Mouse (Mus musculus): ENCODE results near the gene Col28a1.

The Col28a1 gene

DNA sequence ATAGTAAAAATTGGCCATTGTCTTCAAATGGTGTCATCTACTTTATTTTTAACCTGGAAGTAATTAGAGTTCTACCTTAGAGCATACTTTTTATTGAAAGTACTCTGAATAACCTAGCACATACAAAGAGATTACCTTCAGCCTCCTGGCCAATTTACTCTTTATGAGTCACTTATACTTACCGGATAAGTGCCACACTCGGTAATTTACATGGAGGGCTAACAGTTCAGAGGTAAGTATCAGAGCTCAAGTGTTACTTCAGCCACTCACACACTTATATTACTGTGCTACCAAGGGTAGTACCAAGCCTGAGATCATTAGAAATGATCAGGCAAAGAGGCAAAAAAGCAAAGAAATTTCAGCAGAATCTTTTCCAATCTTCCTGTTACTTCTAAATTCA, 73.8 kb downstream of the Col28a1 start:
- DNase-seq: no peak

GRCm38 (mm10) chr6:8105870-8106706, 86.3 kb downstream of the Col28a1 start:
- DNase-seq: no peak

DNA sequence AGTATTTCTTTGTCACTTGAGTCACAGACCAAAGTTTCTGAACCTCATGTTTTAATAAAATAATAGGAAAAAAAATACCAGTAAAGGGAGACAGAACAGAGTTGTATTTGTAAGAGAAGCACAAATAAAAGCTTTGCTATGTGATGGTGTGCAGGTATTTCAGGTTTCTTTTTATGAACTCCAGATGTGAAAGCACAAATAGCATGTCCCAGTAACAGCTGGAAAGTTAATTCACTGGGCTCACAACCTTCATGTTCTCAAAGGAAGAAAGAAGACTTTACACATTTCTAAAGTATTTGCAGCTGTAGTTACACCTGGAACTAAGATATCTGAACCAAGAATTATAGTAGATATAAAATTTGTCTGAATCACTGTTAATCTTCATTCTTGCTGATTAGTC, 91.2 kb downstream of the Col28a1 start:
- DNase-seq: no peak

DNA sequence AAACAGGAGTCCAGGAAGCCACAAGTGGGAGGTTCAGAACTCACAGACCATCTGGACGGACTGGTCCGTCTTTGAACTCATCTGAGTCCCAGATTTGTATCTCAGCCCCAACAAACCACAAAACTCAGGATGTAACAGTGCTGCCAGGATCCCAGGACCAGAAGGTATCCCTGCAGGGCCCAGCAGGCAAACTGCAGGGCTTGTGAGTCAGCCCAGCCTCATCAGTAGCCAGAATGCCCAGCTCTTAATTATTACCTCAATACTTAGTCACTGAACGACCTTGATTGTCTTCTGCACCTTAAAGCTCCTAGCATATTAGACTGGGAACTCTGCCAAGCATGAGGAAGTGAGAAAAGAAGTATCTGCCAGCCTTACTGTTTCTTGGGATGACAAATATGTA, 96.6 kb downstream of the Col28a1 start:
- DNase-seq: no peak

DNA sequence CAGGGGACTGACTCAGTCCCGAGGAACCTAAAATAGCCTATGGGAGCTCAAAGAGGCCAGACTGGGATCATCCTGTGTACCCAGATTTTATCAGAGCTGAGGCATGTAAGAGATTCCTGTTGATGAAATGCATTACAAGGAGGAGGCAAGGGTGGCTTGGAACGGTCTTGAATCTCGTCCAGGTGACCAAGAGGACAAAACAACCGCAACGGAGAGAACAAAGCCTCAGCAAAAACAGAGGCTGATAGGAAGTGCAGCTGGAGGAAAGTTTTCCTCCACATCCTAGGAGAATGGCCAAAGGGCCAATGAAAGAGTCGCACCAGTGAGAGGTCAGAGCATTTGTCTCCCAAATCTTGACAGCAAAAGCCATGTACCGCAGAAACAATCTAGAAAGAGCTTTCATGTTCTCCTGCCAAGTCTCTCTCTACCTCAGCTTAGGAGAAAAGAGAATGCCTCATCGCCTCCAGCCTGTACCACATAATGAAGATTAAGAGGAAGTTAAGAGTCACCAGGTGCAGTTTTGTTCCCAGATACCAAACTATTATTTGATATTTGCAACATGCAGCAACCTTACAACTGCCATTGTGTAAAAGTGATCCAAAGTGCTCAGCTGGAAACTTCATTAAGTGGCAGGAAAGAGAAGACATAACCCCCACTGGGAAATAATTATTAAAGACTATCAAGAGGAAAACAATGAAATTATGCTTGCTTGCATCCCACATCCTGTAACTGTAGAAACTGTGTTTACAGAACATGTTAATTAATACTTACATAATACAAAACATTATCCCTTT, 98.1 kb downstream of the Col28a1 start:
- no peak for DNase-seq

DNA sequence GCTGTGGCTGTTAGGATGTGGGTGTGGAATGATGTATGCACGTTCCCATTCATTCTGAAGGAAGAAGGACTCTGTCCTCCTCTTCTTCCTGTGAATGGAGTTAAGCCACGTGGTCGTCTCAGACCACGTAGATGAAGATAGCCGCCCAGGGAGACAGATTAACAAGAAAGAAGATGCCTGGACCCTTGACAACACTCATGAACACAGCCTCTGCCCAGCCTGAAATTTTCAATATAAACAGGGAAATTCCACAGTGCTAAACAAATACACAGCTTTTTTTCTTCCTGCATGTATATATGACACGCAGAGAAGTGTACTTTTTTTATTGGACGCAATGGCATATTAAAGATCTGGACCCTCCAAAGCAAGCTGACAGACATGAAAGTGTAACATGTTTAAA, 98.9 kb downstream of the Col28a1 start:
- DNase-seq: no peak

- DNase-seq: peak in 1 of 2 experiments; percentile 10
Observed at GRCm38 (mm10) chr6:8086847-8087246, 105.6 kb downstream of the Col28a1 start.

- DNase-seq: no peak
Observed at GRCm38 (mm10) chr6:8084806-8085205, 107.6 kb downstream of the Col28a1 start.

- no peak for DNase-seq
Observed at GRCm38 (mm10) chr6:8083196-8083595, 109.2 kb downstream of the Col28a1 start.

- no peak for DNase-seq
Observed at GRCm38 (mm10) chr6:8077572-8078146, 114.8 kb downstream of the Col28a1 start.

GRCm38 (mm10) chr6:8074914-8075313, 117.5 kb downstream of the Col28a1 start:
- DNase-seq: no peak

- no peak for DNase-seq
Observed at GRCm38 (mm10) chr6:8068979-8069378, 123.4 kb downstream of the Col28a1 start.

DNA sequence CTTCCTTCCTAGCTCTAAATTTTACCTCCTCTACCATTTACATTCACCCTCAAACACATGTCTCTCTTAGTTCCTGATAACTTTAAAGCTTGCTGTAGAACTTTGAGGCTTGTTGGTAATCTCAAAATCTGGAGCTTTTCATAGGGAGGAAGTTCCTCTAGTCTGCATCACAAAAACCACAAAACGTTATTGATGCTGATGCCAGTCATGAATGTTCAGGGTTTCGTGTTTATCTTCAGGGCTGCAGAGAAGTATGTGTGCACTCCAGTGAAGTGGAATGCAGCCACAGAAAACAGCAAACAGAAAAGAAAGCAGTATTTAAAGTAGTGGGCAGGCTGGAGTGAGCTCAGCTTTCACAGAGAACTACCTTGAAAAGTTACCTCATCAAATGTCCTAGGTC, 124.0 kb downstream of the Col28a1 start:
- DNase-seq: no peak

DNA sequence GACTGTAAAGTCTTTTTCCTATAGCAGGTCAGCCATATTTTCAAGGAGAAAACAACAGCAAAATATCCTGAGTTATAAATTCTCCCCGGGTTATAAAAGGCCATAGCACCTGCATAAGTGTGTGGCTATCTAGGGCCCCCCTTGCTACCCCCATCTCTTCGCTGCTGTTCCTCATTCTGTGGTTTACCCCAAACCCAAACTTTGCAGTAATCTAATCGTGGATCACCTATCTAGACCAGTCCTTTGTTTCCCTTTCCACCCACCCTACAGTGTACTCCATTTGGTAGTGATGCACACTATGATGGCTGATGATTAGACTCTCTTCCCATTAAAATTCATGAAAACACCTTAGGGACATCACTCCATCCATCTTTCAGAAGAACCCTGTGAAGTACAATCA, 125.3 kb downstream of the Col28a1 start:
- no peak for DNase-seq

DNA sequence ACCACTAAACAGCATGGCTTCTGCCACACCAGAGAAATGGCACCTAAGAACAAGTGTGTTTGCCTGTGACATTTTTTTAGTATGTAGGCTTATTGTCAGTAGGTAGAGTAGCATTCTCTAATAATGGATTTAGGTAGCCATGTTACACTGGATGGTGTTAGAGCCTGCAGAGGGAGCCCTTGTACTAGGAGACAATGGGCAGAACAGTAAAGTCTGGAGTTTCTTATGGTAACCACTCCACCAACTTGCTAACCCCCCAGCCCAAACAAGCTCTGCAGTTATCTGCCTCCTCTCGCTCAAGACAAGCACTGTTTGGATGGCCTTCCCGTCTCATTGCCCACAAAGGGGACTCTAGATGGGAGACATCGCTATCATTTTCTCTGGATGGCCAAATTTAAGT, 126.2 kb downstream of the Col28a1 start:
- peak in 1 of 2 experiments; percentile 52 for DNase-seq

DNA sequence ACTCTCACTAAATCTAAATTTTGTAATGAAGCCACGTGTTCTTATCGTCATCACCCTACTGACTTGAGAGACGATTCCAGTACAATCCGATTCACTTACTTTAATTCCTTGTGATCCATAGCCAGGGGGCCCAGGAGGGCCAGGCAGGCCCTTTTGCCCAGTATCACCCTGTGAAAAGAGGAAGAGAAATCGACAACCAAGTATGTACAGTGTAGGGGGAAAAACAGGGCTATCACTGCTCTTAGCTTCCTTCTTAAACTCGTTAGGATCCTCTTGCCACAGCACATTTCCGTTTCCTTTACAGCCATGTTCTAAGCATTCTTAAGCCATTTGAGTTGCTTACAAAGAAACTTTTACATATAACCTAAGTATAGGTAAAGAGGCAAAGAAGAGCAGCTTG, 133.2 kb downstream of the Col28a1 start:
- no peak for DNase-seq

GRCm38 (mm10) chr6:8048216-8048615, 144.2 kb downstream of the Col28a1 start:
- DNase-seq: no peak

- DNase-seq: no peak
Observed at GRCm38 (mm10) chr6:8046446-8046845, 146.0 kb downstream of the Col28a1 start.

GRCm38 (mm10) chr6:8045825-8046224, 146.6 kb downstream of the Col28a1 start:
- no peak for DNase-seq

DNA sequence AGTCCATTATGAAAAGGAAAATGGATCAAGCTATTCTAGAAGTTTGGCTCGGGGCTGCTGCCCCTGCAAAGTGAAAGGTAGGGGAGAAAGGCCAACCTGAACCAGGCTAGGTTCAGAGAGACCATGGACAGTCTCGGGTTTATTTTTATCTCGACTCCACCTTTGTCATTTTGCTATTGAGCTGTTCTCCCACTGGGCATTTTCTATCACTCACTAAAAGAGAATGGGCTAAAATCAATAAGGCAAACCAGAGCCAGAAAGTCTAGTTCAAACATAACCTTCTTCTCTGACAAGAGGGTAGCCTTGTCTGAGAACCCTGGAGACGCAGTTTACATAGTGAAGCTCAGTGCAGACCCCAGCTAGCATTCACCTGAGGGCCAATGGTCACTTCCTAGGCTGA, 163.7 kb downstream of the Col28a1 start:
- DNase-seq: no peak

DNA sequence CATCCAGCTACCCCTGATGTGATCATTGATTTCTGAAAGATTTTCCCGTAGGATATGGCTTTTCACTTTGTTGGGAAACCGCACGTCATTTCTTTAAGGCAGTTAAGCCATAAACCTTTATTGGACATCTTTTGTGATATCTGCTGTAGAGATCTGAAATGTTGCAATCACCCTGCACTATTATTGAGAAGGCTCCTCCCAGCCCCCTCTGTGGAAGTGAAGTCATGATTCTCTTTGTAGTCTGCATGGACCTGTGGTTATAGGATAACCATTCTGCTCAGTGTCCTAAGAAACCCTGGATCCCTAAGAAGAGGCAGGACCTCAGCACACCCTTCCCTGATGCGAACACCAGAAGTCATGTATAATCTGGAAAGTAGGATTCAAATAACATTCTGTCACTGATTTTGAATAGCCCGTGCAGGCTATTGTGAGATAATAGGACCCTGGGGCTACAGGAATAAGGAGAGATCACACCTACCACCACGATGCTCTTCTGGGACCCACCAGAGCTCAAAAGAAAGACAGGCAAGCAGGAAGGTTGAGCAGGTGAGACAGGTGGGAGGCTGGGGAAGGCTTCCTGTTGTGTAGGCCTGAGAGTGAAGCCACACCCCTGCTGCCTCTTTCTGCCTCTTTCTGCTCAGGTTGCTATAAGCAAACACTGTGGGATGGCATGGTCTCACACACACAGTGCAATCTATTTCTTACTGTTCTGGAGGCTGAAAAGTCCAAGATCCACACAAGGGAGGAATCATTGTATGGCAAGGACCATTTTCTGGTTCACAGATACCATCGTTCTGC, 166.9 kb downstream of the Col28a1 start:
- no peak for DNase-seq

- DNase-seq: no peak
Observed at GRCm38 (mm10) chr6:8023527-8023926, 168.9 kb downstream of the Col28a1 start.

DNA sequence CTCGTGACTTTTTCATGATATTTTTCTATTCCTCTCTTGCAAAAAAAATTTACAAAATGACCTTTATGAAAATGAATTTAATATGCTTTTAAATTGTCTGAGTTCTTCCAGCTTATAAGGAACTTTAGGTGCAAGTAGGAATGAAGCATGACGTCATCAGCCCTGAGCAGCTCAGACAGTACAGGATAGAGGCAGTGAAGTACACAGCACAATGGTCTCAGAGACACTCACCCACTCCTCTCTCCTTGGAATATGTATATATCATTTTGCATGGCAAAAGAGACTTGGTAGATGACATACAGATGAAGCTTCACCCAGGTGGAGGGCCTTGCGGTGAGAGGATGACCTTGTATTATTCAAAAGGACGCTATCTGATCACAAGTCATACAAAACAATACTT, 197.7 kb downstream of the Col28a1 start:
- DNase-seq: no peak

Data from lung, postnatal 4 days (tissue).